Mouse (Mus musculus): Measurements from ENCODE around the gene Msrb3. TPM values are rescaled to one million over a fixed set of nuclear protein-coding genes. Genes with fewer than 3 reads are reported as not detected.

The Msrb3 gene
- total RNA-seq (2014; rRNA removed) (5.6 and 5.7 TPM in 2 replicates), polyA plus RNA-seq (2015; fragmentation: Nextera tagmentation; extraction: Ambion mirVana) (1.2 and 1.6 TPM in 2 replicates)

GRCm38 (mm10) chr10:120898785-120899762 is at the start of gene Msrb3:
TSS of gene Msrb3 (minus strand) at chr10:120899101.
- H3K4me2 ChIP-seq (ENCODE audit: low read depth, low read length), result peak within 1 kb of the TSS; percentile 93
- DNase-seq (ENCODE audit: low spot score), result peak; percentile 69
- peak; percentile 79 for ATAC-seq
- TF ChIP-seq CTCF (IDR thresholded peaks at IDR 0.05; ENCODE audit: low read depth), result no peak
- peak within 1 kb of the TSS; percentile 52 for H3K9ac ChIP-seq (replicated peaks; ENCODE audit: low read length)
- H3K4me1 ChIP-seq (ENCODE audit: insufficient read depth, low read length), result 0 out of 2 replicates have a peak, but pooled peaks cover 2% of the 10 kb centered on the region
- H3K4me3 ChIP-seq (ENCODE audit: low read length), result peak within 1 kb of the TSS; percentile 60
- H3K27ac ChIP-seq, result no peak within 1 kb of the TSS; the same call in 1 of the 2 replicates
- H3K27me3 ChIP-seq (ENCODE audit: insufficient read depth, low read length), result no peaks in the 10 kb centered on the region
- WGBS, result 3% methylated on average over 55 of the region's 64 CpGs
- H3K36me3 ChIP-seq (ENCODE audit: insufficient read depth, low read length), result no peaks in the 10 kb centered on the region
- no peaks in the 10 kb centered on the region for H3K9me3 ChIP-seq (ENCODE audit: low read length)

- Histone ChIP-seq H3K36me3 (ENCODE audit: insufficient read depth, low read length) (0 out of 2 replicates have a peak, but pooled peaks cover 5% of the 10 kb centered on the region), H3K4me3 (ENCODE audit: low read length) (no peak overlapping the region), H3K9ac (replicated peaks; ENCODE audit: low read length) (no peak overlapping the region), H3K4me2 (ENCODE audit: low read depth, low read length) (no peak overlapping the region), H3K4me1 (ENCODE audit: insufficient read depth, low read length) (no peaks in the 10 kb centered on the region), H3K9me3 (ENCODE audit: low read length) (no peaks in the 10 kb centered on the region), H3K27me3 (ENCODE audit: insufficient read depth, low read length) (no peaks in the 10 kb centered on the region), H3K27ac (no peak overlapping the region)
- no peak for TF ChIP-seq CTCF (IDR thresholded peaks at IDR 0.05; ENCODE audit: low read depth)
- WGBS, result 82% methylated on average over 2 of the region's 2 CpGs
- no peak for ATAC-seq
- DNase-seq (ENCODE audit: low spot score), result no peak
Observed at GRCm38 (mm10) chr10:120948461-120948860, 49.6 kb upstream of the Msrb3 start.

GRCm38 (mm10) chr10:120947842-120948241 is 48.9 kb upstream of the Msrb3 start:
- ATAC-seq (no peak), DNase-seq (ENCODE audit: low spot score) (no peak)
- Histone ChIP-seq H3K9me3 (ENCODE audit: low read length) (no peaks in the 10 kb centered on the region), H3K4me1 (ENCODE audit: insufficient read depth, low read length) (no peaks in the 10 kb centered on the region), H3K4me3 (ENCODE audit: low read length) (no peak overlapping the region), H3K27me3 (ENCODE audit: insufficient read depth, low read length) (no peaks in the 10 kb centered on the region), H3K36me3 (ENCODE audit: insufficient read depth, low read length) (0 out of 2 replicates have a peak, but pooled peaks cover 5% of the 10 kb centered on the region), H3K9ac (replicated peaks; ENCODE audit: low read length) (no peak overlapping the region), H3K4me2 (ENCODE audit: low read depth, low read length) (no peak overlapping the region), H3K27ac (no peak overlapping the region)
- no peak for TF ChIP-seq CTCF (IDR thresholded peaks at IDR 0.05; ENCODE audit: low read depth)
- 89% methylated on average over 2 of the region's 2 CpGs for WGBS

- no peak for DNase-seq (ENCODE audit: low spot score)
- no peak for TF ChIP-seq CTCF (IDR thresholded peaks at IDR 0.05; ENCODE audit: low read depth)
- ATAC-seq, result no peak
Observed at GRCm38 (mm10) chr10:120946847-120947246, 47.9 kb upstream of the Msrb3 start.

GRCm38 (mm10) chr10:120938904-120939208 is 40.0 kb upstream of the Msrb3 start:
- H3K27me3 ChIP-seq (ENCODE audit: insufficient read depth, low read length), result no peaks in the 10 kb centered on the region
- 72% methylated on average over 2 of the region's 2 CpGs for WGBS
- H3K27ac ChIP-seq, result no peak overlapping the region
- no peak for TF ChIP-seq CTCF (IDR thresholded peaks at IDR 0.05; ENCODE audit: low read depth)
- no peaks in the 10 kb centered on the region for H3K9me3 ChIP-seq (ENCODE audit: low read length)
- no peak overlapping the region for H3K4me2 ChIP-seq (ENCODE audit: low read depth, low read length)
- no peak overlapping the region for H3K9ac ChIP-seq (replicated peaks; ENCODE audit: low read length)
- H3K36me3 ChIP-seq (ENCODE audit: insufficient read depth, low read length), result no peaks in the 10 kb centered on the region
- DNase-seq (ENCODE audit: low spot score) (no peak), ATAC-seq (no peak)
- no peak overlapping the region for H3K4me3 ChIP-seq (ENCODE audit: low read length)
- no peaks in the 10 kb centered on the region for H3K4me1 ChIP-seq (ENCODE audit: insufficient read depth, low read length)

More at GRCm38 (mm10) chr10:120946847-120947246, 47.9 kb upstream of the Msrb3 start:
- H3K27ac ChIP-seq, result no peak overlapping the region
- WGBS, result 87% methylated on average over 5 of the region's 5 CpGs
- no peaks in the 10 kb centered on the region for H3K9me3 ChIP-seq (ENCODE audit: low read length)
- H3K4me3 ChIP-seq (ENCODE audit: low read length), result no peak overlapping the region
- no peak overlapping the region for H3K9ac ChIP-seq (replicated peaks; ENCODE audit: low read length)
- 0 out of 2 replicates have a peak, but pooled peaks cover 5% of the 10 kb centered on the region for H3K36me3 ChIP-seq (ENCODE audit: insufficient read depth, low read length)
- H3K4me2 ChIP-seq (ENCODE audit: low read depth, low read length), result no peak overlapping the region
- H3K4me1 ChIP-seq (ENCODE audit: insufficient read depth, low read length), result no peaks in the 10 kb centered on the region
- H3K27me3 ChIP-seq (ENCODE audit: insufficient read depth, low read length), result no peaks in the 10 kb centered on the region

GRCm38 (mm10) chr10:120938077-120938903 is 39.4 kb upstream of the Msrb3 start:
- ATAC-seq, result no peak
- H3K9ac ChIP-seq (replicated peaks; ENCODE audit: low read length), result no peak overlapping the region
- TF ChIP-seq CTCF (IDR thresholded peaks at IDR 0.05; ENCODE audit: low read depth), result peak; percentile 76
- WGBS, result 49% methylated on average over 19 of the region's 19 CpGs
- no peaks in the 10 kb centered on the region for H3K9me3 ChIP-seq (ENCODE audit: low read length)
- H3K4me1 ChIP-seq (ENCODE audit: insufficient read depth, low read length), result no peaks in the 10 kb centered on the region
- no peaks in the 10 kb centered on the region for H3K36me3 ChIP-seq (ENCODE audit: insufficient read depth, low read length)
- DNase-seq (ENCODE audit: low spot score), result peak; percentile 63
- no peaks in the 10 kb centered on the region for H3K27me3 ChIP-seq (ENCODE audit: insufficient read depth, low read length)
- no peak overlapping the region for H3K4me3 ChIP-seq (ENCODE audit: low read length)
- H3K27ac ChIP-seq, result no peak overlapping the region
- H3K4me2 ChIP-seq (ENCODE audit: low read depth, low read length), result no peak overlapping the region

All from hindbrain, postnatal 0 days (tissue).